Mouse (Mus musculus) ES-Bruce4 (cell line): Measurements from ENCODE around the gene Popdc2.

ENCODE experiments used
- CTCF ChIP-seq: IDR thresholded peaks from one replicate; pipeline ENCODE4 v1.8.1; 2011; ENCODE audit warnings: low read depth, low read length
- POLR2A ChIP-seq: IDR thresholded peaks from one replicate; pipeline ENCODE4 v1.8.1; 2011; ENCODE audit warnings: low read length; ENCODE audit not compliant: insufficient read depth

- TF ChIP-seq POLR2A (no peak), CTCF (no peak)
These were observed 11.6 kb upstream of the Popdc2 start for GRCm38 (mm10) chr16:38350361-38350855.
